Mouse (Mus musculus): ENCODE data around the gene Mef2a. TPM values are rescaled to one million over a fixed set of nuclear protein-coding genes. Genes with fewer than 3 reads are reported as not detected.

Gene Mef2a
- polyA plus RNA-seq, 1 experiment from 2014 or later = 23.6 TPM

DNA sequence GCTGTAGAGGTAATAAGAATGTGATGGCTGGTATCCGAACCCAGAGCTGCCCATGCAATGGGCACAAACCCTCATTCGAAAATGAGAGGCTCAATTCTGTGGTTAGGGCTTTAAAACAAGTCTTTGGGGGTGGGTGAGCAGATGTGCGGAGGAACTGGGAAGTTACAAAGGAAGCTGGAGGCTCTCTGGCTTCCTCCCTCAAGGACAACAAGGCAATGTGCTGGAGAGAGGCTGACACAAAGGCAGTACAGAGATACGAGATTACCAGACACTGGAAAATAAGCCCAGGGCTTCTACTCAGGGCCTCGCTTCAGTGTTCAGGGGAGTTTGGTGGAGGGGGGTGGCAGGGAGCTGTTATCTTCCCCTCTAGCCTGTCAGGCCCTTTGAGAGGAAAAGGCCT lies 1.3 kb upstream of the Mef2a start:
- Histone ChIP-seq H3K36me3 (ENCODE audit: control insufficient read depth, insufficient read depth, low read length) (no peaks in the 10 kb centered on the region), H3K4me2 (peak overlapping the region; percentile 98), H3K4me1 (replicated peaks; ENCODE audit: control insufficient read depth, insufficient read depth, low read length) (peaks cover 23% of the 10 kb centered on the region), H3K9me3 (ENCODE audit: control insufficient read depth, low read length) (no peaks in the 10 kb centered on the region), H3K27me3 (replicated peaks; ENCODE audit: control insufficient read depth, insufficient read depth, low read length) (no peaks in the 10 kb centered on the region), H3K4me3 (ENCODE audit: low read depth, low read length) (peak overlapping the region; percentile 93), H3K9ac (ENCODE audit: low read depth, low read length) (0 out of 2 replicates have a peak overlapping the region, but pooled peaks have one; percentile 2), H3K27ac (ENCODE audit: low read depth, low read length) (peak overlapping the region; percentile 94)
- ATAC-seq (replicated peaks; ENCODE audit: low FRiP score) (peak; percentile 55), DNase-seq (ENCODE audit: low spot score) (peak; percentile 50)
- WGBS = 15% methylated on average over 5 of the region's 5 CpGs

DNA sequence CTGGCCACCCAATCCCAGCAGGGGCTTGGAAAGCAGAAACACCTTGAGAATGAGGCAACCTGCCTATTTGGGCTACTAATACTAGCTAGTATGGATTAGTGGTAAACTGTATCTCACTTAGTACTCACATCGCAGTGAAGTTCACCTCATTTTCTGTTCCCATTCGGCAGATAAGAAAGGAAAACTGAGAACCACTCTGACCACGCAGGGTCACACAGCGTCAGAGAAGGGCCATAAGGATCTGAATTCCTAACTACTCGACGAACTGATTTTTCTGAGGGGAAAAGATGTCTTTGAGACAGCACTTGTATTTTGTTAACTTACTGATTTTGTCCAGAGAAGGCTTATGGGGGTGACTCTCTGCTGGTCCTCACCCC lies 914 bp upstream of the Mef2a start:
- Histone ChIP-seq H3K36me3 (ENCODE audit: control insufficient read depth, insufficient read depth, low read length) (no peaks in the 10 kb centered on the region), H3K9me3 (ENCODE audit: control insufficient read depth, low read length) (no peaks in the 10 kb centered on the region), H3K4me3 (ENCODE audit: low read depth, low read length) (peak overlapping the region; percentile 93), H3K4me1 (replicated peaks; ENCODE audit: control insufficient read depth, insufficient read depth, low read length) (peaks cover 26% of the 10 kb centered on the region), H3K27me3 (replicated peaks; ENCODE audit: control insufficient read depth, insufficient read depth, low read length) (no peaks in the 10 kb centered on the region), H3K9ac (ENCODE audit: low read depth, low read length) (peak overlapping the region; percentile 98), H3K27ac (ENCODE audit: low read depth, low read length) (peak overlapping the region; percentile 94), H3K4me2 (peak overlapping the region; percentile 98)
- ATAC-seq (replicated peaks; ENCODE audit: low FRiP score) = no peak
- 18% methylated on average over 6 of the region's 6 CpGs for WGBS
- DNase-seq (ENCODE audit: low spot score) = no peak

- WGBS = 1% methylated on average over 68 of the region's 75 CpGs
- DNase-seq (ENCODE audit: low spot score) = peak; percentile 59
- H3K27me3 ChIP-seq (replicated peaks; ENCODE audit: control insufficient read depth, insufficient read depth, low read length) = no peaks in the 10 kb centered on the region
Measured at GRCm38 (mm10) chr7:67371891-67372672, 576 bp downstream of the Mef2a start.

DNA sequence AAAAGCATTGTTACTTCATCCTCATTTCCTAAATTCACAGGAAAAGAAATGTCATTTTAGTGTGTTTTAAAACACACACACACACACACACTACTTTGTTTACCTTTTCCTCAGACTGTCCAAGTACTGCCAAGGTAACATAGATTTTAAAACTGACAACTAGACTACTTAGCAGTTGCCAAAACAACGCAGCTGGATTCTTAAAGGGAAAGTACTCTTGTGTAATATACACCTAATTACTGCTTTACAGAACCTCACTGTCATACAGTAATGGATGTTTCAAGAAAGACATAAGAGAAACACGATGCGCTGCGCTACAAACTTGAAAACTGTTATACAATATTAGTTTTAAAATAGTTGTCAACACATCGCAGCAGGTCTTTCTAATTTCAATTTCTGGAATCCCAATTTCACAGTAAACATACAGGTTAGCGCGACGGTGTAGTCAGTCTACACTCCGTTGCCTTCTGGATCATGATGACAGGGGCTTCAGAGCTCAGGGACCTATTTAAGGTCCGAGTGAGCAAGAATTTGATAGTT lies 1.2 kb downstream of the Mef2a start:
- Histone ChIP-seq H3K4me2 (peak overlapping the region; percentile 98), H3K27ac (ENCODE audit: low read depth, low read length) (no peak overlapping the region), H3K27me3 (replicated peaks; ENCODE audit: control insufficient read depth, insufficient read depth, low read length) (no peaks in the 10 kb centered on the region), H3K36me3 (ENCODE audit: control insufficient read depth, insufficient read depth, low read length) (no peaks in the 10 kb centered on the region), H3K4me1 (replicated peaks; ENCODE audit: control insufficient read depth, insufficient read depth, low read length) (peaks cover 28% of the 10 kb centered on the region), H3K4me3 (ENCODE audit: low read depth, low read length) (peak overlapping the region; percentile 93), H3K9ac (ENCODE audit: low read depth, low read length) (peak overlapping the region; percentile 98), H3K9me3 (ENCODE audit: control insufficient read depth, low read length) (no peaks in the 10 kb centered on the region)
- WGBS = 15% methylated on average over 10 of the region's 10 CpGs
- ATAC-seq (replicated peaks; ENCODE audit: low FRiP score) (no peak), DNase-seq (ENCODE audit: low spot score) (no peak)

More at GRCm38 (mm10) chr7:67371891-67372672, 576 bp downstream of the Mef2a start:
- peak; percentile 70 for ATAC-seq (replicated peaks; ENCODE audit: low FRiP score)
- Histone ChIP-seq H3K4me3 (ENCODE audit: low read depth, low read length) (peak overlapping the region; percentile 93), H3K4me1 (replicated peaks; ENCODE audit: control insufficient read depth, insufficient read depth, low read length) (peaks cover 28% of the 10 kb centered on the region), H3K27ac (ENCODE audit: low read depth, low read length) (peak overlapping the region; percentile 94), H3K9ac (ENCODE audit: low read depth, low read length) (peak overlapping the region; percentile 98), H3K4me2 (peak overlapping the region; percentile 98), H3K36me3 (ENCODE audit: control insufficient read depth, insufficient read depth, low read length) (no peaks in the 10 kb centered on the region), H3K9me3 (ENCODE audit: control insufficient read depth, low read length) (no peaks in the 10 kb centered on the region)

GRCm38 (mm10) chr7:67369645-67370044 lies 3.0 kb downstream of the Mef2a start:
- DNase-seq (ENCODE audit: low spot score) (no peak), ATAC-seq (replicated peaks; ENCODE audit: low FRiP score) (no peak)
- no peak overlapping the region for H3K4me2 ChIP-seq
- no peak overlapping the region for H3K9ac ChIP-seq (ENCODE audit: low read depth, low read length)
- no peak overlapping the region for H3K27ac ChIP-seq (ENCODE audit: low read depth, low read length)
- no peaks in the 10 kb centered on the region for H3K9me3 ChIP-seq (ENCODE audit: control insufficient read depth, low read length)
- no peak overlapping the region for H3K4me3 ChIP-seq (ENCODE audit: low read depth, low read length)
- no peaks in the 10 kb centered on the region for H3K36me3 ChIP-seq (ENCODE audit: control insufficient read depth, insufficient read depth, low read length)
- H3K27me3 ChIP-seq (replicated peaks; ENCODE audit: control insufficient read depth, insufficient read depth, low read length) = no peaks in the 10 kb centered on the region
- H3K4me1 ChIP-seq (replicated peaks; ENCODE audit: control insufficient read depth, insufficient read depth, low read length) = peaks cover 26% of the 10 kb centered on the region
- 70% methylated on average over 4 of the region's 4 CpGs for WGBS

DNA sequence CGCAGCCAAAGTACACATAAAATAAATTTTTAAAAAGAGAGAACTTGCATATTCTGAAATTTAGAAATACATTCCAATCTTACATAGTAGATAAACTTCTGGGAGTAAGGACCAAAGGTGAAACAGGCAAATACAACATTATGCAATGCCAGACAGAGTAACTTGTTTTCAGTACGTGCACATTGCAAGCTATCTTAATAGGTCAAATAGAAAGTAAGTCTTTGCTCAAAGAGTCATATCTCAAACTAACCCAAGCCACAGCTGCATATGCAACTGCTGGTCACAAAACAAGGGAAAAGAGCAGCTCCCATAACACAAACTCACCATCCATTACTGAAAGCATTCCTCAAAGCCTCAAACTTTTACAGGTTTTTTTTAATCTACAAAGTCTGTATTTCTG lies 4.3 kb downstream of the Mef2a start:
- Histone ChIP-seq H3K27me3 (replicated peaks; ENCODE audit: control insufficient read depth, insufficient read depth, low read length) (no peaks in the 10 kb centered on the region), H3K27ac (ENCODE audit: low read depth, low read length) (no peak overlapping the region), H3K4me2 (no peak overlapping the region), H3K4me3 (ENCODE audit: low read depth, low read length) (no peak overlapping the region), H3K36me3 (ENCODE audit: control insufficient read depth, insufficient read depth, low read length) (no peaks in the 10 kb centered on the region), H3K9ac (ENCODE audit: low read depth, low read length) (no peak overlapping the region), H3K9me3 (ENCODE audit: control insufficient read depth, low read length) (no peaks in the 10 kb centered on the region), H3K4me1 (replicated peaks; ENCODE audit: control insufficient read depth, insufficient read depth, low read length) (peaks cover 14% of the 10 kb centered on the region)
- DNase-seq (ENCODE audit: low spot score) (no peak), ATAC-seq (replicated peaks; ENCODE audit: low FRiP score) (no peak)
- WGBS = 78% methylated on average over 2 of the region's 2 CpGs

GRCm38 (mm10) chr7:67360588-67360987 lies 12.1 kb downstream of the Mef2a start:
- H3K4me1 ChIP-seq (replicated peaks; ENCODE audit: control insufficient read depth, insufficient read depth, low read length) = no peaks in the 10 kb centered on the region
- H3K36me3 ChIP-seq (ENCODE audit: control insufficient read depth, insufficient read depth, low read length) = peaks cover 4% of the 10 kb centered on the region; the same call in 1 of the 2 replicates
- no peak overlapping the region for H3K27ac ChIP-seq (ENCODE audit: low read depth, low read length)
- no peaks in the 10 kb centered on the region for H3K9me3 ChIP-seq (ENCODE audit: control insufficient read depth, low read length)
- 85% methylated on average over 3 of the region's 3 CpGs for WGBS
- H3K27me3 ChIP-seq (replicated peaks; ENCODE audit: control insufficient read depth, insufficient read depth, low read length) = no peaks in the 10 kb centered on the region
- H3K9ac ChIP-seq (ENCODE audit: low read depth, low read length) = no peak overlapping the region
- H3K4me2 ChIP-seq = no peak overlapping the region
- DNase-seq (ENCODE audit: low spot score) (no peak), ATAC-seq (replicated peaks; ENCODE audit: low FRiP score) (no peak)
- H3K4me3 ChIP-seq (ENCODE audit: low read depth, low read length) = no peak overlapping the region

GRCm38 (mm10) chr7:67359863-67360262 lies 12.8 kb downstream of the Mef2a start:
- ATAC-seq (replicated peaks; ENCODE audit: low FRiP score) = no peak
- DNase-seq (ENCODE audit: low spot score) = no peak
- Histone ChIP-seq H3K4me2 (no peak overlapping the region), H3K4me3 (ENCODE audit: low read depth, low read length) (no peak overlapping the region), H3K27ac (ENCODE audit: low read depth, low read length) (no peak overlapping the region), H3K27me3 (replicated peaks; ENCODE audit: control insufficient read depth, insufficient read depth, low read length) (no peaks in the 10 kb centered on the region), H3K4me1 (replicated peaks; ENCODE audit: control insufficient read depth, insufficient read depth, low read length) (no peaks in the 10 kb centered on the region), H3K9ac (ENCODE audit: low read depth, low read length) (no peak overlapping the region), H3K9me3 (ENCODE audit: control insufficient read depth, low read length) (no peaks in the 10 kb centered on the region), H3K36me3 (ENCODE audit: control insufficient read depth, insufficient read depth, low read length) (peaks cover 4% of the 10 kb centered on the region; the same call in 1 of the 2 replicates)

GRCm38 (mm10) chr7:67355870-67356269 lies 16.8 kb downstream of the Mef2a start:
- ATAC-seq (replicated peaks; ENCODE audit: low FRiP score) (no peak), DNase-seq (ENCODE audit: low spot score) (no peak)
- Histone ChIP-seq H3K27ac (ENCODE audit: low read depth, low read length) (no peak overlapping the region), H3K27me3 (replicated peaks; ENCODE audit: control insufficient read depth, insufficient read depth, low read length) (no peaks in the 10 kb centered on the region), H3K9ac (ENCODE audit: low read depth, low read length) (no peak overlapping the region), H3K9me3 (ENCODE audit: control insufficient read depth, low read length) (no peaks in the 10 kb centered on the region), H3K36me3 (ENCODE audit: control insufficient read depth, insufficient read depth, low read length) (peaks cover 4% of the 10 kb centered on the region; the same call in 1 of the 2 replicates), H3K4me1 (replicated peaks; ENCODE audit: control insufficient read depth, insufficient read depth, low read length) (no peaks in the 10 kb centered on the region), H3K4me3 (ENCODE audit: low read depth, low read length) (no peak overlapping the region), H3K4me2 (no peak overlapping the region)
- 88% methylated on average over 5 of the region's 5 CpGs for WGBS

Measured in liver, embryonic 11.5 days (tissue).